Mouse (Mus musculus) CH12.LX (cell line): ENCODE data around the gene Fkbp3. TPM values are rescaled to one million over a fixed set of nuclear protein-coding genes. Genes with fewer than 3 reads are reported as not detected.

Experiments used
- DNase-seq: peaks from one replicate; pipeline ENCODE4 v3.0.0-alpha.2; 2013; ENCODE audit errors: extremely low read depth
- H3K27ac ChIP-seq: 2 replicates; pipeline ENCODE4 v1.5.1; 2012; ENCODE audit warnings: low read depth, mild to moderate bottlenecking, control low read depth, moderate library complexity; ENCODE audit not compliant: insufficient read depth
- H3K27me3 ChIP-seq: replicated peaks from 2 replicates; pipeline ENCODE3; 2012; ENCODE audit warnings: inconsistent platforms
- H3K36me3 ChIP-seq, 2 experiments: replicated peaks in 1 of 2; 2 replicates each; pipeline versions ENCODE3 to v1.6.1; 2012; ENCODE audit warnings: inconsistent platforms in 1 of 2, low read length in 1 of 2, mild to moderate bottlenecking in 1 of 2, mixed read lengths in 1 of 2, moderate library complexity in 1 of 2; ENCODE audit not compliant: control insufficient read depth in 1 of 2, insufficient read depth in 1 of 2
- H3K4me1 ChIP-seq, 2 experiments: 2 replicates each; pipeline ENCODE4 v1.6.1; 2012; ENCODE audit warnings: inconsistent platforms in 1 of 2, moderate library complexity in 1 of 2; ENCODE audit not compliant: insufficient read depth in 2 of 2, control insufficient read depth in 1 of 2
- H3K4me2 ChIP-seq: 2 replicates; pipeline ENCODE4 v1.6.1; 2012; ENCODE audit warnings: low read depth, mild to moderate bottlenecking, control low read depth; ENCODE audit not compliant: poor library complexity, insufficient read depth, severe bottlenecking
- H3K4me3 ChIP-seq, 3 experiments: fragments of 150-350 bp in 1 of 3; sonication (generic) in 1 of 3; replicated peaks in 1 of 3; 2 replicates each; pipeline versions ENCODE3 to v1.5.1; 2011 to 2012; ENCODE audit warnings: low read depth in 2 of 3, low read length in 2 of 3, mild to moderate bottlenecking in 2 of 3, moderate library complexity in 2 of 3, control low read depth in 1 of 3, improper control_type of control experiment in 1 of 3, inconsistent platforms in 1 of 3, mixed read lengths in 1 of 3; ENCODE audit not compliant: poor library complexity in 1 of 3
- H3K79me2 ChIP-seq: replicated peaks from 2 replicates; pipeline ENCODE4 v1.6.1; 2012; ENCODE audit warnings: mild to moderate bottlenecking, moderate library complexity; ENCODE audit not compliant: control insufficient read depth, poor library complexity, insufficient read depth, severe bottlenecking; ENCODE audit errors: extremely low read depth
- H3K9ac ChIP-seq: 2 replicates; pipeline ENCODE4 v1.6.1; 2012; ENCODE audit warnings: low read depth, mild to moderate bottlenecking, control low read depth, moderate library complexity; ENCODE audit not compliant: insufficient read depth
- H3K9me3 ChIP-seq: replicated peaks from 2 replicates; pipeline ENCODE3; 2012; ENCODE audit warnings: low read length, inconsistent platforms, mixed read lengths
- BHLHE40 ChIP-seq: IDR thresholded peaks from 2 replicates; pipeline ENCODE4 v1.6.1; 2011; ENCODE audit warnings: mild to moderate bottlenecking, low read depth, low read length, improper control_type of control experiment
- CHD1 ChIP-seq: IDR thresholded peaks from 2 replicates; pipeline ENCODE4 v1.6.1; 2012; ENCODE audit warnings: low read depth, low read length, improper control_type of control experiment, inconsistent platforms
- CHD2 ChIP-seq: IDR thresholded peaks from 2 replicates; pipeline ENCODE4 v1.6.1; 2011; ENCODE audit warnings: low read length, improper control_type of control experiment
- CTCF ChIP-seq, 2 experiments: IDR thresholded peaks in 1 of 2; conservative IDR thresholded peaks in 1 of 2; 2 replicates each; pipeline ENCODE4 v1.5.1; 2011 to 2012; ENCODE audit warnings: low read depth in 2 of 2, low read length in 2 of 2, improper control_type of control experiment in 1 of 2, inconsistent platforms in 1 of 2, mild to moderate bottlenecking in 1 of 2, moderate library complexity in 1 of 2
- E2F4 ChIP-seq: IDR thresholded peaks from 2 replicates; pipeline ENCODE4 v1.6.1; 2011; ENCODE audit warnings: low read depth, low read length, improper control_type of control experiment; ENCODE audit not compliant: insufficient replicate concordance
- ELF1 ChIP-seq: IDR thresholded peaks from 2 replicates; pipeline ENCODE4 v1.6.1; 2014; ENCODE audit warnings: low read depth, mild to moderate bottlenecking, inconsistent platforms, low read length, improper control_type of control experiment
- EP300 ChIP-seq: IDR thresholded peaks from 2 replicates; pipeline ENCODE4 v1.6.1; 2011; ENCODE audit warnings: low read length, improper control_type of control experiment
- ETS1 ChIP-seq: conservative IDR thresholded peaks from 2 replicates; pipeline ENCODE4 v1.6.1; 2012; ENCODE audit warnings: low read depth, mild to moderate bottlenecking, inconsistent platforms, low read length, improper control_type of control experiment, moderate library complexity
- GABPA ChIP-seq: IDR thresholded peaks from 2 replicates; pipeline ENCODE4 v1.6.1; 2012; ENCODE audit warnings: low read depth, low read length, improper control_type of control experiment, inconsistent platforms; ENCODE audit not compliant: insufficient replicate concordance
- HCFC1 ChIP-seq: IDR thresholded peaks from 2 replicates; pipeline ENCODE4 v1.6.1; 2012; ENCODE audit warnings: low read depth, mild to moderate bottlenecking, inconsistent platforms, low read length, improper control_type of control experiment
- IRF4 ChIP-seq: IDR thresholded peaks from 2 replicates; pipeline ENCODE4 v1.6.1; 2014; ENCODE audit warnings: low read depth, mild to moderate bottlenecking, inconsistent platforms, low read length, improper control_type of control experiment
- JUN ChIP-seq: IDR thresholded peaks from 2 replicates; pipeline ENCODE4 v1.6.1; 2011; ENCODE audit warnings: low read depth, mild to moderate bottlenecking, low read length, improper control_type of control experiment, moderate library complexity; ENCODE audit not compliant: insufficient read depth
- JUND ChIP-seq: conservative IDR thresholded peaks from 2 replicates; pipeline ENCODE4 v1.6.1; 2011; ENCODE audit warnings: low read depth, low read length, improper control_type of control experiment
- KAT2A ChIP-seq: IDR thresholded peaks from 2 replicates; pipeline ENCODE4 v1.6.1; 2012; ENCODE audit warnings: low read length, improper control_type of control experiment, inconsistent platforms; ENCODE audit not compliant: insufficient replicate concordance
- MAFK ChIP-seq: IDR thresholded peaks from 2 replicates; pipeline ENCODE4 v1.6.1; 2011; ENCODE audit warnings: low read length, improper control_type of control experiment; ENCODE audit not compliant: insufficient replicate concordance
- MAX ChIP-seq: IDR thresholded peaks from 2 replicates; pipeline ENCODE4 v1.6.1; 2011; ENCODE audit warnings: low read length, improper control_type of control experiment
- MAZ ChIP-seq: IDR thresholded peaks from 2 replicates; pipeline ENCODE4 v1.6.1; 2012; ENCODE audit warnings: low read depth, mild to moderate bottlenecking, inconsistent platforms, low read length, improper control_type of control experiment, moderate library complexity
- MEF2A ChIP-seq: IDR thresholded peaks from 2 replicates; pipeline ENCODE4 v1.6.1; 2014; ENCODE audit warnings: low read depth, mild to moderate bottlenecking, inconsistent platforms, low read length, improper control_type of control experiment, borderline replicate concordance
- MXI1 ChIP-seq: IDR thresholded peaks from 2 replicates; pipeline ENCODE4 v1.6.1; 2011; ENCODE audit warnings: mild to moderate bottlenecking, low read depth, low read length, improper control_type of control experiment
- MYC ChIP-seq: IDR thresholded peaks from 2 replicates; pipeline ENCODE4 v1.6.1; 2011; ENCODE audit warnings: low read depth, mild to moderate bottlenecking, improper control_type of control experiment, low read length
- NELFE ChIP-seq: IDR thresholded peaks from 2 replicates; pipeline ENCODE4 v1.6.1; 2011; ENCODE audit warnings: low read depth, low read length, improper control_type of control experiment
- NRF1 ChIP-seq: IDR thresholded peaks from 2 replicates; pipeline ENCODE4 v1.6.1; 2014; ENCODE audit warnings: low read depth, mild to moderate bottlenecking, inconsistent platforms, low read length, improper control_type of control experiment, moderate library complexity
- PAX5 ChIP-seq: IDR thresholded peaks from 2 replicates; pipeline ENCODE4 v1.6.1; 2012; ENCODE audit warnings: low read length, inconsistent platforms, mixed read lengths
- POLR2A ChIP-seq: IDR thresholded peaks from 2 replicates; pipeline ENCODE4 v1.6.1; 2011; ENCODE audit warnings: low read depth, mild to moderate bottlenecking, improper control_type of control experiment, low read length
- POLR2AphosphoS2 ChIP-seq: IDR thresholded peaks from 2 replicates; pipeline ENCODE4 v1.6.1; 2011; ENCODE audit warnings: low read depth, low read length, improper control_type of control experiment
- RAD21 ChIP-seq: IDR thresholded peaks from 2 replicates; pipeline ENCODE4 v1.6.1; 2011; ENCODE audit warnings: low read depth, mild to moderate bottlenecking, low read length, improper control_type of control experiment, moderate library complexity
- RCOR1 ChIP-seq: conservative IDR thresholded peaks from 2 replicates; pipeline ENCODE4 v1.6.1; 2012; ENCODE audit warnings: low read depth, mild to moderate bottlenecking, inconsistent platforms, low read length, improper control_type of control experiment
- SIN3A ChIP-seq: IDR thresholded peaks from 2 replicates; pipeline ENCODE4 v1.6.1; 2012; ENCODE audit warnings: low read length, improper control_type of control experiment, inconsistent platforms
- SMC3 ChIP-seq: IDR thresholded peaks from 2 replicates; pipeline ENCODE4 v1.6.1; 2011; ENCODE audit warnings: low read depth, low read length, improper control_type of control experiment
- TBP ChIP-seq: conservative IDR thresholded peaks from 2 replicates; pipeline ENCODE4 v1.6.1; 2011; ENCODE audit warnings: low read depth, low read length, improper control_type of control experiment
- TCF12 ChIP-seq: IDR thresholded peaks from 2 replicates; pipeline ENCODE4 v1.6.1; 2014; ENCODE audit warnings: low read depth, mild to moderate bottlenecking, inconsistent platforms, low read length, improper control_type of control experiment
- UBTF ChIP-seq: IDR thresholded peaks from 2 replicates; pipeline ENCODE4 v1.6.1; 2012; ENCODE audit warnings: low read depth, mild to moderate bottlenecking, inconsistent platforms, low read length, improper control_type of control experiment, moderate library complexity
- USF1 ChIP-seq: IDR thresholded peaks from 2 replicates; pipeline ENCODE4 v1.6.1; 2014; ENCODE audit warnings: low read depth, mild to moderate bottlenecking, inconsistent platforms, low read length, improper control_type of control experiment
- USF2 ChIP-seq: conservative IDR thresholded peaks from 2 replicates; pipeline ENCODE4 v1.6.1; 2011; ENCODE audit warnings: low read depth, low read length, improper control_type of control experiment
- ZC3H11A ChIP-seq: IDR thresholded peaks from 2 replicates; pipeline ENCODE4 v1.6.1; 2012; ENCODE audit warnings: low read depth, mild to moderate bottlenecking, inconsistent platforms, low read length, improper control_type of control experiment
- ZKSCAN1 ChIP-seq: IDR thresholded peaks from 2 replicates; pipeline ENCODE4 v1.6.1; 2012; ENCODE audit warnings: low read depth, inconsistent platforms, low read length, improper control_type of control experiment, borderline replicate concordance
- ZMIZ1 ChIP-seq: IDR thresholded peaks from 2 replicates; pipeline ENCODE4 v1.6.1; 2012; ENCODE audit warnings: low read depth, mild to moderate bottlenecking, inconsistent platforms, low read length, improper control_type of control experiment
- ZNF384 ChIP-seq: IDR thresholded peaks from 2 replicates; pipeline ENCODE4 v1.6.1; 2012; ENCODE audit warnings: low read depth, low read length, improper control_type of control experiment, inconsistent platforms
- dilution Hi-C: fragments of 300-500 bp; cut with MboI; formaldehyde crosslinking; loops from 2 replicates; pipeline ENCODE4 v1.14.3; 2020; ENCODE audit warnings: low sequenced_read_pairs; ENCODE audit not compliant: extremely low pct_unique_long_range_greater_than_20kb, extremely low pct_ligation_motif_present
- in situ Hi-C: fragments of 300-500 bp; cut with MboI; formaldehyde crosslinking; loops from 3 replicates; pipeline ENCODE4 v1.14.3; 2019; ENCODE audit warnings: low sequenced_read_pairs, low pct_ligation_motif_present, low pct_unique_long_range_greater_than_20kb, mixed read lengths
- polyA plus RNA-seq: library from polyadenylated mRNA; unstranded; fragments of >175 nt; gene quantifications from 2 replicates; pipeline ENCODE4 v1.2.1, GENCODE M21; 2012; ENCODE audit warnings: low read depth; ENCODE audit not compliant: insufficient read length
- total RNA-seq, 2 experiments: library from RNA; depleted of rRNA; stranded (reverse); fragments of 300-350 nt in 1 of 2; fragments of >200 nt in 1 of 2; gene quantifications; 2 replicates each; pipeline ENCODE4 v1.2.3; 2012 to 2014

Fkbp3 gene
- 260 and 265 TPM in 2 replicates for total RNA-seq (2012; rRNA removed)
- 518 and 546 TPM in 2 replicates for total RNA-seq (2014; rRNA removed)
- polyA plus RNA-seq: 350 and 351 TPM in 2 replicates

DNA sequence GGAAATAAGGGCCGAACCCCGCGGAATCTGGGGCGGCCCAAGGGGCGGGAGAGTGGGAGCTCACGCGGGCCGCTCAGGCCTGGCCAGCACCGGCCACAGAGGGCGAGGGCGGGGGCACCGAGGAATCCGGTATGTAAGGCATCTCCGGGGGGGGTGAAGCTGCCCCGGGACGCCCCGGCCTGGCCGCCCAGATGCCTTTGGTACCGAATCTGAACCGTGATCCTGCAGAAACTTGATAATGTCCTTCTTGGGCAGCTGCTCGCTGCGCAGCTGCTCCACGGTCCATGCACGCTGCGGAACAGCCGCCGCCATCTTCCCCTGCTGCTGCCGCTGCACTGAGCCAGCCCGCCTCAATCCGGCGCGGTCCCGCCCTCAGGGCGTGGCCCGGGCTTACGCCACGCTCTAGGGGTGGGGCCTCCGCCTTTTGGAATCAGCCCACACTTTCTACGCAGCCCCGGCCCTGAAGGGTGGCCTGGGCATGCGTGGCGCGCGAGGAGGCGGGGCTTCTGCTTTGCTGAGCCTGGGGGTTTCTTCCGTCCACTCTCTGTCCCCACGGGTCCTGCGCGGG is at the start of gene Fkbp3:
TSS of gene Fkbp3 (minus strand) at position 397 of the 568 bp plus-strand sequence.
- H3K27me3 ChIP-seq: no peaks in the 10 kb centered on the region
- H3K27ac ChIP-seq: peak within 1 kb of the TSS; percentile 46; the same call in 1 of the 2 replicates
- dilution Hi-C loops: no loop called here
- peaks cover 43% of the 10 kb centered on the region for H3K79me2 ChIP-seq
- in situ Hi-C loops: no loop called here
- peak within 1 kb of the TSS; percentile 83 for H3K9ac ChIP-seq
- H3K4me3 ChIP-seq: peak within 1 kb of the TSS; percentile 71 to 95 (median 92)
- peaks cover 4 to 29% of the 10 kb centered on the region in 2 experiments; a peak in 3 of 4 replicates for H3K4me1 ChIP-seq
- peak; percentile 94 for DNase-seq
- TF ChIP-seq HCFC1: peak; percentile 44; the same call in 1 of the 2 replicates
- no peak for TF ChIP-seq ZKSCAN1
- TF ChIP-seq PAX5: no peak
- peak; percentile 44; the same call in 1 of the 2 replicates for TF ChIP-seq IRF4
- peak; percentile 97 for TF ChIP-seq NRF1
- TF ChIP-seq JUN: no peak
- no peak for TF ChIP-seq CHD2
- TF ChIP-seq SMC3: no peak
- peak; percentile 72 for TF ChIP-seq TBP
- peak; percentile 66; the same call in 1 of the 2 replicates for TF ChIP-seq POLR2AphosphoS2
- no peak; the same call in 1 of the 2 replicates for TF ChIP-seq MEF2A
- peak; percentile 92 for TF ChIP-seq CHD1
- 0 out of 2 replicates have a peak, but pooled peaks have one; percentile 19 for TF ChIP-seq ELF1
- TF ChIP-seq USF1: no peak
- TF ChIP-seq TCF12: peak; percentile 93
- TF ChIP-seq ZC3H11A: no peak
- TF ChIP-seq MAX: no peak; the same call in 1 of the 2 replicates
- TF ChIP-seq GABPA: no peak
- TF ChIP-seq USF2: no peak
- no peak for TF ChIP-seq KAT2A
- peak; percentile 84 for TF ChIP-seq SIN3A
- no peak for TF ChIP-seq CTCF (conservative IDR thresholded peaks at IDR 0.05 in 1 of 2, IDR thresholded peaks at IDR 0.05 in 1 of 2; ENCODE audit: low read depth in 2 of 2, low read length in 2 of 2)
- peak; percentile 98 for TF ChIP-seq POLR2A
- no peak for TF ChIP-seq JUND
- peak; percentile 94 for TF ChIP-seq NELFE
- peak; percentile 75; the same call in 1 of the 2 replicates for TF ChIP-seq MXI1
- TF ChIP-seq ZMIZ1: peak; percentile 90
- TF ChIP-seq MYC: peak; percentile 47; the same call in 1 of the 2 replicates
- TF ChIP-seq E2F4: peak; percentile 47; the same call in 1 of the 2 replicates
- TF ChIP-seq ETS1: no peak
- peak; percentile 77 for TF ChIP-seq MAZ
- no peak for TF ChIP-seq BHLHE40
- no peak for TF ChIP-seq EP300
- TF ChIP-seq UBTF: peak; percentile 77; the same call in 1 of the 2 replicates
- 0 out of 2 replicates have a peak, but pooled peaks have one; percentile 12 for TF ChIP-seq RCOR1
- no peak for TF ChIP-seq RAD21
- TF ChIP-seq ZNF384: no peak
- no peak for TF ChIP-seq MAFK
- peaks cover 7 to 26% of the 10 kb centered on the region in 2 experiments for H3K36me3 ChIP-seq
- H3K9me3 ChIP-seq: no peaks in the 10 kb centered on the region
- H3K4me2 ChIP-seq: peak within 1 kb of the TSS; percentile 99
